Mouse (Mus musculus) heart, embryonic 12.5 days (tissue): ENCODE results near the gene Dck. TPM values are rescaled to one million over a fixed set of nuclear protein-coding genes. Genes with fewer than 3 reads are reported as not detected.

Experiments used
- ATAC-seq: fragments of 200-750 bp; cut with Nextera tagmentation; 2 replicates; pipeline ENCODE4 v1.8.0; 2017; ENCODE audit warnings: moderate TSS enrichment, moderate library complexity; ENCODE audit not compliant: insufficient number of reproducible peaks, low FRiP score
- H3K27ac ChIP-seq: fragments of 300-500 bp; sonication (generic); 2 replicates; pipeline ENCODE4 v1.5.1; 2016; ENCODE audit warnings: mild to moderate bottlenecking, moderate library complexity; ENCODE audit not compliant: poor library complexity, severe bottlenecking
- H3K27me3 ChIP-seq: fragments of 300-500 bp; sonication (generic); replicated peaks from 2 replicates; pipeline ENCODE4 v1.6.1; 2016; ENCODE audit warnings: mild to moderate bottlenecking, moderate library complexity
- H3K36me3 ChIP-seq: fragments of 300-500 bp; sonication (generic); 2 replicates; pipeline ENCODE4 v1.6.1; 2016; ENCODE audit warnings: mild to moderate bottlenecking, moderate library complexity
- H3K4me1 ChIP-seq: fragments of 300-500 bp; sonication (generic); replicated peaks from 2 replicates; pipeline ENCODE4 v1.6.1; 2016; ENCODE audit warnings: mild to moderate bottlenecking
- H3K4me2 ChIP-seq: fragments of 300-500 bp; sonication (generic); 2 replicates; pipeline ENCODE4 v1.6.1; 2016; ENCODE audit warnings: mild to moderate bottlenecking, moderate library complexity
- H3K4me3 ChIP-seq: fragments of 300-500 bp; sonication (generic); 2 replicates; pipeline ENCODE4 v1.5.1; 2016; ENCODE audit warnings: mild to moderate bottlenecking
- H3K9ac ChIP-seq: fragments of 300-500 bp; sonication (generic); 2 replicates; pipeline ENCODE4 v1.6.1; 2016; ENCODE audit warnings: mild to moderate bottlenecking, moderate library complexity
- H3K9me3 ChIP-seq: fragments of 300-500 bp; sonication (generic); replicated peaks from 2 replicates; pipeline ENCODE4 v1.6.1; 2016; ENCODE audit warnings: mild to moderate bottlenecking, moderate library complexity
- WGBS: fragments of 180-500 bp; shearing (Covaris S2); methylation state at CpG from one replicate; pipeline ENCODE4 v1.1.7; 2016; 5-methylcytosine and 5-hydroxymethylcytosine counted together
- polyA plus RNA-seq: library from polyadenylated mRNA; unstranded; fragments of >200 nt; fragmentation: Nextera tagmentation; extraction: Ambion mirVana; gene quantifications from 2 replicates; pipeline ENCODE4 v1.2.1, GENCODE M21; 2016

The Dck gene
- polyA plus RNA-seq, 1 experiment from 2014 or later: 48.3 TPM

GRCm38 (mm10) chr5:88747774-88748173, 17.0 kb upstream of the Dck start:
- WGBS: 74% methylated on average over 1 of the region's 1 CpGs
- Histone ChIP-seq H3K27me3 (no peaks in the 10 kb centered on the region), H3K9ac (no peak overlapping the region), H3K27ac (no peak overlapping the region), H3K36me3 (peaks cover 40% of the 10 kb centered on the region), H3K9me3 (no peaks in the 10 kb centered on the region), H3K4me2 (no peak overlapping the region), H3K4me3 (no peak overlapping the region), H3K4me1 (0 out of 2 replicates have a peak, but pooled peaks cover 7% of the 10 kb centered on the region)
- ATAC-seq: no peak

DNA sequence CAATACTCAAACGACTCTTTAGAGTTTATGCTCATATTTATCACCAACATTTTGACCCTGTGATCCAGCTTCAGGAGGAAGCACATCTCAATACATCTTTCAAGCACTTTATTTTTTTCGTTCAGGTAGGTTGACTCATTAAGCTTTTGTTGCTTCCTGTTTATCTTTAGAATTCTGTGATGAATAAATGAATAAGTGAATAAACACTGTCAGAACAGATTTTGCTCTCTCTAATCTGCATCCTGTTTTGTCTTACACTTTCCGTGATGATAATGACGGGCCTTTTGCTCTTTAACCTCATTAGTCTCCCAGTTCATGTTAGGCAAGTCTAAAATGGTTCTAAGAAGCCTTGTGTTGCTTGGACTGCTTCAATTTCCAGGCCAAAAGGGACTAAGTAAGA, 11.6 kb upstream of the Dck start:
- Histone ChIP-seq H3K27ac (no peak overlapping the region), H3K4me2 (no peak overlapping the region), H3K9me3 (no peaks in the 10 kb centered on the region), H3K9ac (no peak overlapping the region), H3K4me1 (no peaks in the 10 kb centered on the region), H3K4me3 (no peak overlapping the region), H3K27me3 (no peaks in the 10 kb centered on the region), H3K36me3 (peaks cover 29% of the 10 kb centered on the region)
- WGBS: 82% methylated on average over 4 of the region's 4 CpGs
- no peak for ATAC-seq

DNA sequence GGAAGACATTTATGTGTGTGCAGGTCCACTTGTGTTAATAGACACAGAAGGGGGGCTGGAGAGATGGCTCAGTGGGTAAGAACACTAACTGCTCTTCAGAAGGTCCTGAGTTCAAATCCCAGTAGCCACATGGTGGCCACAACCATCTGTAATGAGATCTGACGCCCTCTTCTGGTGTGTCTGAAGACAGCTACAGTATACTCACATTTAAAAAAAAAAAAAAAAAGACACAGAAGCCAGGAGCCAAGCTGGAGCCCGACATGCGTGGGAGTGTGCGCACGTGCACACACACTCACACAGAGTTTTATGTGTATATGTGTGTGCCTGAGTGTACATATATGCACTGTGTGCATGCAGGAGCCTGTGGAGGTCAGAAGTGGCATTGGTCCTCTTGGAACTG, 2.2 kb upstream of the Dck start:
- Histone ChIP-seq H3K4me2 (no peak overlapping the region), H3K9me3 (no peaks in the 10 kb centered on the region), H3K27me3 (no peaks in the 10 kb centered on the region), H3K9ac (no peak overlapping the region), H3K4me1 (peaks cover 11% of the 10 kb centered on the region), H3K4me3 (no peak overlapping the region), H3K27ac (no peak overlapping the region), H3K36me3 (peaks cover 7% of the 10 kb centered on the region)
- no peak for ATAC-seq
- 87% methylated on average over 5 of the region's 5 CpGs for WGBS

DNA sequence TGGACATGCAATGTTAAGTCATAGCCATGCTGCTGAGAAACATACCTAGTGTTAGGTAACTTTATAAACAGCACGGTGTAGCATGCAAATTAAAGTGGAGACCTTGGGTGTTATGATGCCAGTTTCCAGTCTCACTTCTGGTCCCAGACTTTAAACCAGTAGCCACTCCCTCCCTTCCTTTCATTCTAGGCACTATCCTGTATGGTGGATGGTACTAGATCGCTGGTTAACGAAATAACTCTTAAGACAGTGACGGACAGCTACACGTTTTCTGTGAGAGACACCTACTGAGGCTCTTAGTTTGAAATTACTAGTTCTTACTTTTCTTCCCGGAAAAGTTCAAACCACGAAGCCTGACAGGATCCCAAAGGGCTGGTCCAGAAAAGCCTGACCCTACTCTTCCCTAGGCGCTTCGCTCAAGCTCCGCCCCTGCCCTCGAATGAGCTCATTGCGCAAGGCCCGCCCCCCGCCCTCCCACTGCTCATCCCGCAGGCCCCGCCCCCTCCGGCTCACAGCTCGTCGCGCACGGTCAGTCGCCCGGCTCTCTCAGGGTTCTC, 288 bp upstream of the Dck start:
- Histone ChIP-seq H3K36me3 (peaks cover 5% of the 10 kb centered on the region), H3K4me2 (peak overlapping the region; percentile 70), H3K4me1 (peaks cover 11% of the 10 kb centered on the region), H3K4me3 (peak overlapping the region; percentile 93), H3K27me3 (no peaks in the 10 kb centered on the region), H3K9ac (peak overlapping the region; percentile 53), H3K27ac (peak overlapping the region; percentile 89; the same call in 1 of the 2 replicates), H3K9me3 (no peaks in the 10 kb centered on the region)
- WGBS: 1% methylated on average over 23 of the region's 23 CpGs
- ATAC-seq: peak; percentile 37

DNA sequence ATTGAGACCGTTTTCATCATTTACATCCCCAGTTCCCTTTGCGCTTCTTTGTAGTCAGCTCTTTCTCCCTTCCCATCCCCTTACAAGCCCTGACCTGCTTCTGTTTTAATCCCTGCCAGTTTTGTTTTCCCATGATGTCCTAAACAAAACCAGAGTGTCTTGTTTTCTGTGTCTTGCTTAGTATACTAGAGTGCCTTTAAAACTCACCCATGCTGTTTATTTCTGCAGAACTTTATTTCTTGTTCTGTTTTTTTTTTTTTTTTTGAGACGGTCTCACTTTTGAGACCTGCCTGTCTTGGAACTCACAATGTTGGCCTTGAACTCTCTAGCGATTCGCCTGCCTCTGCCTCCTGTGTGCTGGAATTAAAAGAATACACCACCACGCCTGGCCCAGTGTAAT, 791 bp downstream of the Dck start:
- peak overlapping the region; percentile 89 for H3K27ac ChIP-seq
- H3K9me3 ChIP-seq: no peaks in the 10 kb centered on the region
- 8% methylated on average over 6 of the region's 6 CpGs for WGBS
- H3K9ac ChIP-seq: peak overlapping the region; percentile 86
- H3K27me3 ChIP-seq: no peaks in the 10 kb centered on the region
- peaks cover 11% of the 10 kb centered on the region for H3K4me1 ChIP-seq
- peak overlapping the region; percentile 93 for H3K4me3 ChIP-seq
- H3K4me2 ChIP-seq: peak overlapping the region; percentile 70
- peaks cover 10% of the 10 kb centered on the region for H3K36me3 ChIP-seq
- ATAC-seq: no peak

- H3K9me3 ChIP-seq: no peaks in the 10 kb centered on the region
- peaks cover 13% of the 10 kb centered on the region for H3K36me3 ChIP-seq
- H3K4me3 ChIP-seq: peak overlapping the region; percentile 93
- no peaks in the 10 kb centered on the region for H3K27me3 ChIP-seq
- no peak overlapping the region for H3K27ac ChIP-seq
- peak overlapping the region; percentile 70 for H3K4me2 ChIP-seq
- H3K9ac ChIP-seq: 0 out of 2 replicates have a peak overlapping the region, but pooled peaks have one; percentile 2
- peaks cover 11% of the 10 kb centered on the region for H3K4me1 ChIP-seq
- WGBS: 66% methylated on average over 6 of the region's 6 CpGs
- ATAC-seq: no peak
Measured at GRCm38 (mm10) chr5:88766121-88766520, 1.3 kb downstream of the Dck start.

- no peaks in the 10 kb centered on the region for H3K9me3 ChIP-seq
- no peak overlapping the region for H3K27ac ChIP-seq
- H3K36me3 ChIP-seq: peaks cover 19% of the 10 kb centered on the region
- no peaks in the 10 kb centered on the region for H3K27me3 ChIP-seq
- H3K4me1 ChIP-seq: peaks cover 11% of the 10 kb centered on the region
- WGBS: 93% methylated on average over 5 of the region's 5 CpGs
- ATAC-seq: no peak
- H3K4me3 ChIP-seq: no peak overlapping the region
- H3K4me2 ChIP-seq: peak overlapping the region; percentile 70; the same call in 1 of the 2 replicates
- no peak overlapping the region for H3K9ac ChIP-seq
Measured at GRCm38 (mm10) chr5:88766863-88767262, 2.1 kb downstream of the Dck start.

DNA sequence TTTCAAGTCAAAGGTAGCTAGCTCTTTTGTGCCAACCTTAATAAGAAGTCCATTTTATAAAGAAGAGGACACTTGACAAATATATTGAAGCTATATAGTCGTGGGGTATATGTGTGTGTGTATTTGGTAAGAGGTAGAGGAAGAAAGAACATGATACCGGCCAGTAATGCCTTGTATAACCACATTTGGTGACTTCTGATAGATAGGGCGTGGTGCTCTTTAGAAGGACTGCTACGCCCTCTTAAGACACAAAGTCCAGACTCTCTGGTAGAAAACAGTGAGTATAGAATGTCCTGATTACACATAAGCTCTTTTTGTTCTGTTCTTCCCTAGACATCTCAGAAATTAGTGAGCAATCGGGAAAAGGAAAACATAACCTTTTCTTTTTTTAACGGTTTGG, 3.4 kb downstream of the Dck start:
- H3K9me3 ChIP-seq: no peaks in the 10 kb centered on the region
- no peak overlapping the region for H3K27ac ChIP-seq
- no peak overlapping the region for H3K4me3 ChIP-seq
- peaks cover 26% of the 10 kb centered on the region for H3K36me3 ChIP-seq
- peaks cover 11% of the 10 kb centered on the region for H3K4me1 ChIP-seq
- H3K9ac ChIP-seq: no peak overlapping the region
- H3K4me2 ChIP-seq: no peak overlapping the region
- ATAC-seq: no peak
- no peaks in the 10 kb centered on the region for H3K27me3 ChIP-seq
- WGBS: 79% methylated on average over 6 of the region's 6 CpGs

GRCm38 (mm10) chr5:88782072-88782765, 17.4 kb downstream of the Dck start:
- no peak overlapping the region for H3K4me3 ChIP-seq
- 0 out of 2 replicates have a peak, but pooled peaks cover 3% of the 10 kb centered on the region for H3K4me1 ChIP-seq
- H3K36me3 ChIP-seq: peaks cover 57% of the 10 kb centered on the region
- no peaks in the 10 kb centered on the region for H3K9me3 ChIP-seq
- H3K9ac ChIP-seq: no peak overlapping the region
- no peaks in the 10 kb centered on the region for H3K27me3 ChIP-seq
- no peak overlapping the region for H3K27ac ChIP-seq
- WGBS: 72% methylated on average over 7 of the region's 7 CpGs
- ATAC-seq: no peak
- H3K4me2 ChIP-seq: no peak overlapping the region

- H3K4me2 ChIP-seq: no peak overlapping the region
- peaks cover 43% of the 10 kb centered on the region for H3K36me3 ChIP-seq
- no peak overlapping the region for H3K27ac ChIP-seq
- H3K9me3 ChIP-seq: no peaks in the 10 kb centered on the region
- WGBS: 90% methylated on average over 1 of the region's 1 CpGs
- no peaks in the 10 kb centered on the region for H3K27me3 ChIP-seq
- no peak overlapping the region for H3K4me3 ChIP-seq
- no peak overlapping the region for H3K9ac ChIP-seq
- no peak for ATAC-seq
- H3K4me1 ChIP-seq: 0 out of 2 replicates have a peak, but pooled peaks cover 3% of the 10 kb centered on the region
Measured at GRCm38 (mm10) chr5:88785059-88785458, 20.3 kb downstream of the Dck start.

DNA sequence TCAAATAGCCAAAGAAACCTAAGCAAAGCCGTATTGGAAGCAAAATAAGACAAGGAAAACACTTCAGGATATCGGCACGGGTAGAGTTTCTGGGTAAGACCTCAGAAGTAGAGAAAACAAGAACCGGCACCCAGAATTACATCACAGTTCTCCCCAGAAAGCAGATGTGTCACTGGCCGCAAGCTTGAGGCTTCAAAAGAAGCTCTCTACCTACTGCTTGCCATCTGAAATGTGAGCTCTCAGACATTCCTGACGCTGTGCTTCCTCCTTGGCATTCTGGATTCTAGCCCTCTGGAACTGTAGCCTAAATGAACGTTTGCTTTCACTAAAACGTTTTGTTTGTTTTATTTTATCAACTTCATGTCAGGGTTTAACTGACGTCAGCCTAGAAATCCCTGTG, 25.9 kb downstream of the Dck start:
- H3K4me2 ChIP-seq: no peak overlapping the region
- ATAC-seq: no peak
- WGBS: 42% methylated on average over 9 of the region's 9 CpGs
- no peak overlapping the region for H3K4me3 ChIP-seq
- no peaks in the 10 kb centered on the region for H3K4me1 ChIP-seq
- no peaks in the 10 kb centered on the region for H3K27me3 ChIP-seq
- peaks cover 4% of the 10 kb centered on the region; the same call in 1 of the 2 replicates for H3K36me3 ChIP-seq
- no peaks in the 10 kb centered on the region for H3K9me3 ChIP-seq
- no peak overlapping the region for H3K27ac ChIP-seq
- H3K9ac ChIP-seq: no peak overlapping the region
